Mouse (Mus musculus) lung, adult 2 months (tissue): ENCODE results near the gene Mtch1.

ENCODE experiments used
- CTCF ChIP-seq: fragments of 200-500 bp; IDR thresholded peaks from 2 replicates; pipeline ENCODE4 v1.5.1; 2011; ENCODE audit warnings: mild to moderate bottlenecking, low read length, control low read depth; ENCODE audit not compliant: insufficient read depth
- POLR2A ChIP-seq: fragments of 200-500 bp; IDR thresholded peaks from 2 replicates; pipeline ENCODE4 v1.6.1; 2011; ENCODE audit warnings: low read depth, mild to moderate bottlenecking, control low read depth, low read length, borderline replicate concordance; ENCODE audit errors: extremely low read depth

DNA sequence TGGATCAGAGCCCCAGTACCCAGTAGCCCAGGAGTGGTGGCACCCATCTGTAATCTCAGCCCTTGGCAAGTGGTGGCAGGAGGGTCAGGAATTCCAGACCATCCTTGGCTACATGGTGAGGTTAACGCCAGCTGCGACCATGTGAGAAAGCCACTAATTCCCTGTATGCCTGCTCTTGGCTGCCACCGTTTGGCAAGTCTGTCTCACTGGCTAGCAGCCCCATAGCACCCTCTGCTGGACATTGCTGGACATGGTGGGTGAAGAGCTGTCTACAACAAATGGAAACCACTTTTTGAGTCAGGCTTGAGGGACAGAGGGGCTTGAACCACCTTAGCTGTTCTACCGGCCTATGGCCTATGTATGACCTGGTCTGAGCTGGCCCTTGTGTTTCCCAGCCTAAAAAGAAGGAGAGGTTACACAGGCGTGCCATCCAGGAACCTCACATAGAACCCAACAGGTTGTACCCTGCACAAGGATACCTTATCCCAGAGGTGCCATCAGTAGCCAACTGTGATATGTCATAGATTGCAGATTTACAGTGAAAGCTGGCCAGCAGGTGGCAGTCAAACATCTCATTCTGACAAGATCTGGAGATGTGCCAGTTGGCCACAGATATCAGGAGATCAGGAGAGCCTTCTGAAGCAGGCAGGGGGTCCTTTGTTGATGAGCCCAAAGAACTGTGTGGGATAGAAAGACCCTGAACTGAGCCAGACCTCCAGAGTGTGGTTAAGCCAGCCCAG is 23.4 kb upstream of the Mtch1 start:
- TF ChIP-seq CTCF (peak; percentile 100), POLR2A (peak; percentile 7; the same call in 1 of the 2 replicates)
